Mouse (Mus musculus) left cerebral cortex, postnatal 25 days (tissue): ENCODE data around the gene Gm3002. TPM values are rescaled to one million over a fixed set of nuclear protein-coding genes. Genes with fewer than 3 reads are reported as not detected.
"Not testable (repeated sequence)": the region's sequence is repeated elsewhere in the genome, so short reads cannot be mapped to it uniquely, and the experiment has no call there.

Source experiments
- DNase-seq, 2 experiments: peaks; one replicate each; pipeline ENCODE4 v3.0.0; 2022; ENCODE audit warnings: low spot score in 2 of 2, mixed read lengths in 1 of 2
- intact Hi-C: fragments of 180-260 bp; cut with DNase I; formaldehyde crosslinking; loops from one replicate; pipeline ENCODE4 v1.15.1; 2025
- total RNA-seq, 2 experiments: library from RNA; stranded (reverse); gene quantifications; 2 replicates each; pipeline ENCODE4 v1.2.3; 2021

The Gm3002 gene
- total RNA-seq, result under 1 TPM; 0.50 to 0.60 TPM

DNA sequence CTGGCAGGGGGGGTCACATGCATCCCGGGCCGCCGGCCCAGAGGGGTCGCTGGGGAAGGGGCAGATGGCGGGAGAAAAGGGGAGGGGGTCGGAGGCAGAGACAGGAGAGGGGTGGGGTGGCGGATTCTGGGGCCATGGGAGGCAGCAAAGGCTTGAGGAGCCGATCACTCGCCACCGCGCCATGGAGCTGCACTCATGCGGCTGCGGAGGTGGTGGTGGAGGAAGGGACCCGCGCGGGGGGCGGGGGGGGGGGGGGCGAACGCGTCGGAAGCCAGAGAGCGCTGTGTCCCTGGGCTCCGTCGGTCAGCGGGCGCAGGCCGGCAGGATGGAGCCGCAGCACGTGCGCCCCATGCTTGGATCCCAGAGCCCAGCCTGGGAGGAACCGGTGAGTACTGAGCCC, at the start of gene Gm3002:
TSS of gene Gm3002 (plus strand) at position 301 of the 400 bp plus-strand sequence.
- DNase-seq, intact Hi-C loops: not testable (repeated sequence)

DNA sequence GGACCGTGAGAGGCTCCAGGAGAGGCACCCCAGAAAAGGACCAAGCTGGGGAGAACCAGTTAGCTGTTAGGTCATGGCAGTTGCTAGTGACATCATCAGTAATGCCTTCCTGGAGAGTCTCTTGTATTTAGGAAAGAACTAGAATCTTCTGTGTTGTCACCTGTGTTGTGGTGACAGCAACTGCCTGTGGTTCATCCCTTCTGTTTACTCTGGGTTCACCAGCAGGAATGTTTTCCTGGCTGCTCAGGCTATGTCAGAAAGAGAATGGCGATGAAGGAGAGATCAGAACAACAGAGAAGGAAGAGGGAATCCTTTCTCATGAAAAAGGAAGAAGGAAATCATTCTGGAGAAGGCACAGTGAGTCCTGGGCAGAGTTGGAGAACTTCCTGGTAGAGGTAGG, 36.1 kb downstream of the Gm3002 start, which contains the start of gene Gm3033:
TSS of gene Gm3033 (plus strand) at position 301 of the 400 bp plus-strand sequence.
- DNase-seq, intact Hi-C loops: not testable (repeated sequence)

DNA sequence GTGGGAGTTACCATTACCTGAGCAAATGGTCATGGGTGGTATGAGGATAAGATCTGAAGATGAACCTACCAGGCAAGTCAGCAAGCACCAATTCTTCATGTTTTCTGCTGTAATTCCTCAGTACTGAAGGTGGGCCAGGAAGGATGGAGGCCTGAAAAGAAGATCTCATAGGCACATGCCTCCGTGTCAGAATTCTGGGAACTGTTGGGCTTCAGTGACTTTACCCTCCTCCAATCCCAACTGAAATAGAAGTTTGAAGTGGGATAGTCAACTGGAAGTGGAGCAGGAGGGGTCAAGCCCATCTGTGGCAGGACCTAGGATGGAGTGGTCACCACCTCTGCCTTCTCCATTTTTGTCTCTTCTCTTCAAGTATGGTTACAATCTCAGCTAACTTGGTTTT, 74.0 kb downstream of the Gm3002 start, which contains the start of gene Gm2916:
TSS of gene Gm2916 (plus strand) at position 301 of the 400 bp plus-strand sequence.
- intact Hi-C loops, DNase-seq: not testable (repeated sequence)

DNA sequence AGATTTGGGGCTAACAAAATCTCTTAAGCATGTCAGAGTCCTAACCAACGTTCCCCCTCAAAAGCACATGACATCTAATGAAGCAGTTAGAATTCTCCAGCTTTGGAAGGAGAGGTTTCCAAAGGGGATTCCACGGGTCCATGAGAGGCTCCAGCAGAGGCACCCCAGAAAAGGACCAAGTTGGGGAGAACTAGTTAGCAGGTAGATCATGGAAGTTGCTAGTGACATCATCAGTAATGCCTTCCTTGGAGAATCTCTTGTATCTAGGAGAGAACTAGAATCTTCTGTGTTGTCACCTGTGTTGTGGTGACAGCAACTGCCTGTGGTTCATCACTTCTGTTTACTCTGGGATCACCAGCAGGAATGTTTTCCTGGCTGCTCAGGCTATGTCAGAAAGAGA, 121.6 kb downstream of the Gm3002 start, which contains the start of gene Gm3029:
TSS of gene Gm3029 (plus strand) at position 301 of the 400 bp plus-strand sequence.
- intact Hi-C loops, DNase-seq: not testable (repeated sequence)

DNA sequence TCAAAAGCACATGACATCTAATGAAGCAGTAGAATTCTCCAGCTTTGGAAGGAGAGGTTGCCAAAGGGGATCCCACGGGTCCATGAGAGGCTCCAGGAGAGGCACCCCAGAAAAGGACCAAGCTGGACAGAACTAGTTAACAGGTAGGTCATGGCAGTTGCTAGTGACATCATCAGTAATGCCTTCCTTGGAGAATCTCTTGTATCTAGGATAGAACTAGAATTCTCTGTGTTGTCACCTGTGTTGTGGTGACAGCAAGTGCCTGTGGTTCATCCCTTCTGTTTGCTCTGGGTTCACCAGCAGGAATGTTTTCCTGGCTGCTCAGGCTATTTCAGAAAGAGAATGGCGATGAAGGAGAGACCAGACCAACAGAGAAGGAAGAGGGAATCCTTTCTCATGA, 153.4 kb downstream of the Gm3002 start, which contains the start of gene Gm3095:
TSS of gene Gm3095 (plus strand) at position 301 of the 400 bp plus-strand sequence.
- intact Hi-C loops, DNase-seq: not testable (repeated sequence)

DNA sequence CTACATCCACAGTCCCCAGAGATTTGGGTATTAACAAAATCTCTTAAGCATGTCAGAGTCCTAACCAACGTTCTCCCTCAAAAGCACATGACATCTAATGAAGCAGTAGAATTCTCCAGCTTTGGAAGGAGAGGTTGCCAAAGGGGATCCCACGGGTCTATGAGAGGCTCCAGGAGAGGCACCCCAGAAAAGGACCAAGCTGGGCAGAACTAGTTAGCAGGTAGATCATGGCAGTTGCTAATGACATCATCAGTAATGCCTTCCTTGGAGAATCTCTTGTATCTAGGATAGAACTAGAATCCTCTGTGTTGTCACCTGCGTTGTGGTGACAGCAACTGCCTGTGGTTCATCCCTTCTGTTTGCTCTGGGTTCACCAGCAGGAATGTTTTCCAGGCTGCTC, 188.2 kb downstream of the Gm3002 start, which contains the start of gene Gm3099:
TSS of gene Gm3099 (plus strand) at position 301 of the 400 bp plus-strand sequence.
- intact Hi-C loops, DNase-seq: not testable (repeated sequence)

Other genes with a start within 250 kb of the Gm3002 start
- not detected for gene Gm3012, start 175.6 kb upstream of the Gm3002 start, total RNA-seq
- 1 to 10 TPM; 2.0 to 2.2 TPM for gene Gm3020, start 158.0 kb upstream of the Gm3002 start, total RNA-seq
- gene Gm3043, start 121.3 kb upstream of the Gm3002 start, total RNA-seq, result not detected
- under 1 TPM in 1 of 2 experiments, not detected in 1; 0.73 TPM for gene Gm3033, start 36.2 kb downstream of the Gm3002 start, total RNA-seq
- gene Gm2916, start 74.1 kb downstream of the Gm3002 start, total RNA-seq, result not detected
- gene Gm3029, start 121.7 kb downstream of the Gm3002 start, total RNA-seq, result not detected
- under 1 TPM in 1 of 2 experiments, not detected in 1; 0.25 TPM for gene Gm3095, start 153.5 kb downstream of the Gm3002 start, total RNA-seq
- gene Gm3099, start 188.3 kb downstream of the Gm3002 start, total RNA-seq, result not detected
- gene Gm5796, start 213.9 kb downstream of the Gm3002 start, total RNA-seq, result 1 to 10 TPM; 1.4 to 1.5 TPM